Mouse (Mus musculus) frontal cortex, adult 2 months (tissue): ENCODE measurements around the gene Zfp771. TPM values are rescaled to one million over a fixed set of nuclear protein-coding genes. Genes with fewer than 3 reads are reported as not detected.

Experiments used
- DNase-seq, 2 experiments: peaks; one replicate each; pipeline ENCODE4 v3.0.0; 2022; ENCODE audit warnings: low spot score in 1 of 2; ENCODE audit errors: extremely low spot score in 1 of 2
- polyA plus RNA-seq: library from polyadenylated mRNA; depleted of rRNA; stranded (reverse); fragments of >200 nt; gene quantifications from 2 replicates; pipeline ENCODE4 v1.2.3, GENCODE M21; 2012; rRNA removed

Gene Zfp771
- polyA plus RNA-seq, result 120 and 131 TPM in 2 replicates

DNA sequence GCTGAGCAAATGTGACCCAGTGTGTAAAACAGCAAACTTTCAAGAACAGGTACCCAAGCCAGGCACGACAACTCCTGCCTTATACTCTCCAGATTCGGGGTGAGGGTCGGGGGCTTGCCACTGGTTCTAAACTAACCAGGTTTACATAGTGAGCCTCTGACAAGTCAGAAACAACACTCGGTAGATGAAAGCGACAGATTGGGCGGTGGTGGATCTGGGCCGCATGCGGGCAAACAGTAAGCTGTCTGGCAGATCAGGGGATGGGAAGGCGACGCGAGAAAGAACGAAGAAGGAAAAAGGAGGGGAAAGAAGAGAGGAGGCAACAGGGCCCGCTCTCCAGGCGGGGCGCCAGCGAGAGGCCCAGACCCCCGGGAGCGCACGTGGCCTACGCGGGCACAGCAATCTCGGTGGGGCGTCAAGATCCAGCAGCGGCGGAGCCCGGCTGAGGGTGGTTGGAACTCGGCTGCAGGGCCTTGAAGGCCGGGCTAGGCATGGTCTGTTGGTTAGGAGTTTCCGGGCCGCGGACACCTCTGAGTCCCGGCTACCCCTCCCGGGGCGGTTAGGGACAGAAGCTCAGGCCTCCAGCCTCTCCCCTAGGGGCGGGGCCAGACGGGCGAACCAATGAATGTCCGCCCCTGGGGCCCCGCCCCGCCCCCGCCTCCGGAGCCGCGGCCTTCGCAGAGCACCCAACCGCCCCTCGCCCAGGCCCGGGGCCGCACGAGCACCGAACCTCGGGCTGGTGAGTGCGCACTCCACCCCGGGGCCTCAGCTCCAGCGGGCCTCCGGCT lies at the start of gene Zfp771:
Zfp771 (plus strand) TSS at position 405 of the 788 bp plus-strand sequence.
- DNase-seq, result peak; percentile 84 to 92

GRCm38 (mm10) chr7:127194633-127195029 lies 49.4 kb upstream of the Zfp771 start:
- no peak for DNase-seq

DNA sequence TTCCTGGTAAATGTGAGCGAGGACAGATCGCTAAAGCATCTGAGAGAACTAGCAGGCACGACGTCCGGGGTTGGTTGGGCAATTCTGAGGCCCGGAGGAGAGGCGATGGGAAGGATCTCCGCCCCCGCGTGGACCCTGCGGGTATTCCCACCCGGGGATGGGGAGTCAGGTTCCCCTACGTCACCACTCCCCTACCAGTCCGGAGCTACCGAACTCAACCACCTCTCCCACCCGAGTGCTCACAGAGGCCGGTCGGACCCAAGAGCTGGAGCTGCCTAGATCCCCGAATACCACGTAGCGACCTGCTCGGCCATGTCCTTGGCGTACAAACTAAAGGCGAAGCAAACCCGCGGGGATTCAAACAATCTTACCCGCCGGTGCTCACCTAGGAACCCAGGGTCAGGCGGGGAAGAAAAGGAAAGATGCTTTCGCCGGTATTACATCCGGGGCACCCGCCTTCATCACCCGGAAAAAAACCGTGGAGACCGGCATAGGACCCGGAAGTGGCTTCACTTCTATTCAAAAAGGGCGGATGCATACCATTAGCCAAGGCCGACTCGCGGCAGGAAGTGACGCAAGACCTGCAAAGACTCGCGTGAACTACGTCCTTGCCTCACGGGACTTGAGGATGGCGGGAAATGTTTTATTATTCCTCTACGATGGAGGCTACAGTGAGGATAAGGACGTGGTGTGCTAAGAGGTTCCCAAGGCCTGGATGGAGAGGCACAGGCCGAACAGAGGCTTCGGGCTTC lies 48.4 kb upstream of the Zfp771 start, which contains the start of gene Cd2bp2:
Cd2bp2 (minus strand) TSS at position 507 of the 752 bp plus-strand sequence.
- DNase-seq, result peak; percentile 98

- no peak for DNase-seq
These were observed 47.6 kb upstream of the Zfp771 start for GRCm38 (mm10) chr7:127196484-127196883.

DNA sequence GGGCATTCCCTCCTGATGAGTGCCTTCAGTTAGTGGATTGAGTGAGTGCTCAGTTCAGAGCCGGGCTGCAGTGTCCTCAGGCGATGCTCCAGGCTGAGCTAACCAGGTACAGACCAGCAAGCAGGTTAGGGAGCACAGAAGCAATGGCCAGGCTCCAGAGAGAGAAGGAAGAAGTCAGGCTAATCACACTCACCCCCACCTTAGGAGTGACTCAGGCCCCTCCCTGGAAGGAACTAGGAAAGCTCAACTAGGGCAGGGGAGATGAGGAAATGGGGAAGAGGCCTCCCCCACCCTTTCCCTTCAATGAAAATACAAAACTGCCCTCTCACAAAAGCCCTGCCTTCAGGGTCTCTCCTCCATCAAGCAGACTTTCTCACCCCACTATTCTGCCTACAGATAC lies 37.5 kb upstream of the Zfp771 start:
- no peak for DNase-seq

DNA sequence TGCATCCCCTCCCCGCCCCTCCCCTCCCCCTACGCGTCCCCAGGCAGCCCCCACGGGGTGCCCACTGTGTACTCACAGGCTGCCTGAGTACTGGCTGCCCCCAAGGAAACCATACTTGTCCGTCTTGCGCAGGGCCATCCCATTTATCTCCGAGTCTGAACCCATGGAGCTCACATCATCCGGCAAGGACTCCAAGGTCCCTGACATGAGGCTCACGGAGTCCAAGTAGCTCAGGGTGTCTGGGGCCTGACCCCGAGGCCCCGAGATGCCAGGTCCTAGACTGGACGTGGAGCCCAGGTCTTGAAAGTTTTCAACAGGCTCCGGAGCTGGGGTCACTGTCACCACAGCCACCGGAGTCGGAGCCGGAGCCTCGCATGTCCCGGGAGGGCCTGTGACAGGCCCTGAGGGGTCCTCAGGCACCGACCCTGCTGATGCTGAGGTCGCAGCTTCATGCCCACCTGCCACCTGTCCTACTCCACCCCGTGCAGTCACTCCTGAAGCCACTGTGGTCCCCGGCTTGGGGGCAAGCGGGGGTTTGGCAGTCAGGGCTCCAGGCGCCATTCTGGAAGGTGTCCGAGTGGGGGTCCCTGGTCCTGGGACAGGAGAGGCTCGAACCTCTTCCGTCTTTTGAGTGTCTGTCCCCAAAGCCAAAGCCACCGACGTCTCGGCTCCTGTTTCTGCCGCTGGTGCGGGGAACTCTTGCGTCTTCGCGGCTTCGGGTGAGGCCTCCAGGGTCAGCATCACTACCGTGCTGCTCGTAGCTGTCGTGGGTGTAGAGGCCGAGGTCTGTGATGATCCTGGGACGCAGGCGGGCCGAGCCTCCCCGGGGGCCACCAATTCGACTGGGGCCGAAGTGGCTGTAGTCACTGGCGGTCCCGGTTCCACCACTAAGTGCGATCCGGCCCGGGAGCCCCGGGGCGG lies 36.4 kb upstream of the Zfp771 start:
- no peak for DNase-seq

- DNase-seq, result no peak
These were observed 35.9 kb upstream of the Zfp771 start, which contains the start of gene Tbc1d10b for GRCm38 (mm10) chr7:127208295-127208552. Gene Tbc1d10b, minus strand, starts transcription at chr7:127208468.

GRCm38 (mm10) chr7:127208553-127209438 lies 35.3 kb upstream of the Zfp771 start, which contains the start of gene Mylpf:
Gene Mylpf, plus strand, starts transcription at chr7:127208890.
- peak; percentile 96 to 98 for DNase-seq

- DNase-seq, result no peak
These were observed 34.2 kb upstream of the Zfp771 start for GRCm38 (mm10) chr7:127209851-127210250.

DNA sequence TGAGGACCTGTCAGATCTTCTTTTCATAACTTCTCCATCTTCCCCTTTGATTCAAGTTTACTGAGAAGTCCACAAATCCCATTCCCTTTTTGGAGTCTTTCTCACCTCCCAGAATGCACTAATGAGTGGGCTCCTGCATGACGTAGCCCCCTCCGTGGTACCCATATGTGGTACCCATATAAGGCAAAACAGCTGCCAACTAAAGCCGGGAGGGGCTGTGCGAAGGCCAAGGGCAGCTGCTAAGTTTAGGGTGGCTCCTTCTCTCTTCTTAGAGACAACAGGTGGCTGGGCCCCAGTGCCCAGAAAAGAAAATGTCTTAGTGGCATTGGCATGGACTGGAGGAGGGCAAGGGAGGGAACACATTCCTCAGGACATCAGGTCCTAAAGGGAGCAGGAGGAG lies 33.8 kb upstream of the Zfp771 start:
- no peak for DNase-seq

DNA sequence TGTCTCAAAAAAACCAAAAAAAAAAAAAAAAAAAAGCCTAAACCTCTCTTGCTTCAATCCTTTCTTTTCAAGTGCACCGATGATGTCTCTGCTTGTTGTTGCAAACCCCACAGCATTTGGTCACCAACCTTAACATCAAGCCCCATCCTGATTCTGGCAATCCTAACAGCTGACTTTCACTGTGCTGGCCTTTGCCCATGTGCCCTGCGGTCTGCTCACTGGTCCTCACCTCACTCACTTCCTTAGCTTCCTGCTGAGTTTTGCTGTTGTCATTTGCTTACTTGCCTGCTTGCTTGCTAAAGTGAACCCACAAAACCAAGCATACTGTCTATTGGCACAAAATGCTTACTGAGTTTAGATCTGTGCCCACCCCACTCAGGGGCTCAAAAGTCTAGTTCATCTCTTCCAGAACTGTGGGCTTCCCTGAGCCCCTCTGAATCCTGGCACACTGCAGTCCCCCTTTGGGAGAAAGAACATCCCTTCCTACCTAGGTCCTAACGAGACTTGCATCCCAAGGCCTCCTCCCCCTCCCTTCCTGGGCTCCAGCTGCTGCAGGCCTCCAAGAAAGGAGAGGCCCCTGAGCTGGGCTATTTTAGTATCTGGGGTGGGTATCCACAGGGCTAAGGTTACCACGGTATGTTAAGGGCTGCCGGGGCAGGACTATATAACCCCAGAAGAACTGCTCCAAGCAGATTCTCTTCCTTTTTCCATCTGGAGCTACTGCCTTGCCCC lies 32.9 kb upstream of the Zfp771 start:
- no peak for DNase-seq

GRCm38 (mm10) chr7:127212432-127213250 lies 31.4 kb upstream of the Zfp771 start:
- DNase-seq, result no peak

GRCm38 (mm10) chr7:127213485-127213884 lies 30.6 kb upstream of the Zfp771 start:
- peak in 1 of 2 experiments; percentile 66 for DNase-seq

DNA sequence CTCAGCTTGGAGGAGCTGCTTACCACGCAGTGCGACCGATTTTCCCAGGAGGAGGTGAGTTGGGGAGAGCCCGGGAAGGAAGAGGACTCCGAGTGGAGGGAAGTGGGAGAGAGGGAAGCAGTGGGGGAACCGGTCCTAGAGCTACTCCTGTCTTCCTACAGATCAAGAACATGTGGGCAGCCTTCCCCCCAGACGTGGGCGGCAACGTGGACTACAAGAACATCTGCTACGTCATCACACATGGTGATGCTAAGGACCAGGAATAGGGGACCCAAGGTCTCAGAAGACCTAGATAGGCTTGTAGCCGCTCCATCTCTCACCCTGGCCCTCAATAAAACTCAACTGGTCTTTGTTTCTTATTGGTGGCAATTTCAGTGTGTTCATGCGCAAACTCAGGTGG lies 30.1 kb upstream of the Zfp771 start:
- DNase-seq, result no peak

GRCm38 (mm10) chr7:127214521-127214920 lies 29.6 kb upstream of the Zfp771 start:
- no peak for DNase-seq

DNA sequence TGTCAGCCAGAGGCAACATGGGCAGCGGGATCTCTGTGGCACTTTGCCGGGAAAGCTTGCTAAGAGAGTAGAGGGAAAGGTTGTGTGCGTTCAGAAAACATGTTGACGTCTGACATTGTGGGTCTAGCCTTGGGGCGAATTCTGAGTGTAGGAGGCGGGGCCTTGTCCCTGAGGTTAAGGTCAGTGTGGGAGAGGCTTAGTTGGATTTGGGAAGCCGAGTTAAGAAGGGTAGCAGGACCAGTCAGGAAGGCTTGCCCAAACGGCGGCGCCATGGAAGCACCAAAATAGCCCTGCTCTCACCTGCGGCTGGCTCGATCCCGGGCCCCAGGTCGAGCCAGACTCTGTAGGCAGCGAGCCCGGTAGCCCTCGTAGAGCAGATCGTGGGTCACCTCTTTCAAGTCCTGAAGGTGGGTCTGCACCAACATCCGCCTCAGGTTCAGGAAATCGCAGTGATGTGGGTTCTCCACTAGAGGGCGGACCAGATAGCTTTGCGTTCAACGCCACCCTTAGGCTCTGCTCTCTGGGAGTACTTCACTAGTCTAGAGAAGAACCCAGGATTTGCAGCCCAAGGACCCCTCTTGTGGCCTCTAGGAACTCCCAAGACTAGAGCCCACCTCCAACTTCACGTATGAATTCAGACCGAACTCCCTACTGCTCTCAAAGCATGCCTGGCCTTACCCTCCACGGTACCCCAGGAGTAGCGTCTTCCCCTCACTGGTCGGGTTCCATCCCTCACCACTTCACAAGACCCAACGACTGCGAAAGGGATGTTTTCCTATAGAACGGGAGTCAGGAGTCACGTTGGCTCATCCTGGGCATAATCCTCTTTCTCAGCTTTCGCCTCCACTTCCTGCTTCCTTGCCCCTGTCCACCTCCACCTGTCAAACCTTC lies 28.8 kb upstream of the Zfp771 start:
- DNase-seq, result peak in 1 of 2 experiments; percentile 76

DNA sequence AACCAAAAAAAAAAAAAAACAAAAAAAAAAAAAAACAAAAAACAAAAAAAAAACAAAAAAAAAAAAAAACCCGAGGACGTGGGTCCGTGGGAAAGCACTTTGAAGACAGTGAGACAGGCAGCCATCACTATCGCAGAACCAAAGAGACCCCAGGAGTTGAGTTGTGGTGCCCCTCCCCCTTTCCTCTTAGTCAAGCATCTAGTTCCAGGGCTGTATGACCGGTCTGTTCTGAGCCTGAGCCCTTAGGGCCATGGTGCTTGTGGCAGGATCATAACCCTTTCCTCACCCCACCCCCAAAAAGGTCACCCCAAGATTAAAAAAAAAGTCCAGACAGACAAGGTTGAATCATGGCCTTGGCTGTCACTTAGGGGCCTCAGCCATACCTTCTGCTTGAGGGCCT lies 27.8 kb upstream of the Zfp771 start:
- DNase-seq, result no peak
